Mouse (Mus musculus): ENCODE data around the gene Gpi1.

Gpi1 gene

DNA sequence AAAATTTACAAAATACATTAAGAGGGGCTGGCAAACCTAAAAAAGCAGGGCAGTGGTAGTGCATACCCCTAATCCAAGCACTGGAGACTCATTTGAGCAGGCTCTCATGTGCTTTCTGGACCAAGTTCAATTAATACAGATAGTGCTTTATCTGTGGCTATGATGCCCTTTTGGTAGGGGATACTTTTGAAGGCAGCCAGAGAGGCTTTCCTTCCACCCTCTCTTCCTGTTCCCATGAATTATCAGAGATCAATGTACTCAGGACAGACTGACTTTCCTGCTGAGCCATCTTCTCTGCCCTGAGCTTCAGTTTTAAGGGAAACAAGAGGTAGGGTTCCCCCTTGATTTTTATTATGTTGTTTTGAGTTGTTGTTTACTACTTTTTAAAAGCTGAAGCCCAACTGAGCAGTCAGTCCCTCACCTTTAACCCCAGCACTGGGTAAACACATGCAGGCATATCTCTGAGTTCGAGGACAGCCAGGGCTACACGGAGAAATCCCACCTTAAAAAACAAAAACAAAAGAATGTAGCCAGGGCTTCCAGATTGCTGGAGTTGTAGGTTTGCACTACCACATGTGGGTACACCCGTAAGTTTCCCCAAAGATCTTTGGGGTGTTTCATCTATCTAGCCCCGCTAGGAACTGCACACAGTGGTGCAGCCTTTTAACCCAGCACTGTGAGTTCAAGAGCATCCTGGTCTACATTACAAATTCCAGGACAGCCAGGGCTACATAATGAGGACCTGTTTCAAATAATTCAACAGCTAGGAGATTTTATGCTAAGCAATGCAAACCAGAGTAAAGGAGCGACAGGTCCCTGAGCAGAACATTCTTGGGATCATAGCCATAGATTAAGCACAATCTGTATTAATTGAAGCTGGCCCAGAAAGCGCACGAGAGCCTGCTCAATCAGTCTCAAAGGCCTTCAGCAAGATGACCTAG lies 2.9 kb upstream of the Gpi1 start:
- intact Hi-C loops (cut with DNase I) = no loop called here

DNA sequence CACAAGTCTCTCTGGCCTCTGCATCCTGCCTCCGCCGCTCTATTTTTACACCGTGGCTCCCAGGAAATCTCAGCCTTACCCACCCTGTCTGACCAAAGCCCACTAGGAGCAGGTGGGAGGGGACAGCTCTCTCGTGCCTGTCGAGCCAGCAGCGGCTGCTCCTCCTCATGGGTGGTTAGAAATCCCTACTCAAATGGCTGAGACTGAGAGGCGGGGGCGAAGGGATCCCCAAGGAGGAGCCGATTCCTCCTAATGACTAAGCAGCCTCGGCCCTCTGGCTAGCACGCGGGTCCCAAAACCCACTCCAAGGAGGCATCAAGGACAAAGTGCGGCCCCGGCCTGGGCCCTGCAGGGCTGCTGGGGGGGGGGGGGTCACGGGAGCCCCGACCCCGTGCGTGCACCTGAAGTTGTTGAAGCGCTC lies 435 bp downstream of the Gpi1 start:
- intact Hi-C loops (cut with DNase I) = no loop called here

DNA sequence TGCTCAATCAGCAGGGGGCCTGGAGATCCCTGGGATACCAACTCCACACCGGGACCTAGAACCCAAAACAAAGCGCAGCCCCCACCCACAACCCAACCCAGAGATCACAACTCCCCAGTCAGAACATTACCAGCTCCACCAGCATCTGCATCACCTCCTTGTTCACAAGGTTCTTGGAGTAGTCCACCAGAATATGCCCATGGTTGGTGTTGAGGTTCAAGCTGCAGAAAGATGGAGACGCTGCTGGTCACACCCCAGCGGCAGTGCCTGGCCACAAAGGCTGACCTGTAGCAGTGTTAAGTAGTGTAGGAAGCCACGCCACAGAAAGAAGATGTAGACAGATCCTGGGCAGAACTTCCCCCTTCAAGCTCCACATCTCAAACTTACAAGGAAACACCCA lies 983 bp downstream of the Gpi1 start:
- intact Hi-C loops (cut with DNase I) = no loop called here

DNA sequence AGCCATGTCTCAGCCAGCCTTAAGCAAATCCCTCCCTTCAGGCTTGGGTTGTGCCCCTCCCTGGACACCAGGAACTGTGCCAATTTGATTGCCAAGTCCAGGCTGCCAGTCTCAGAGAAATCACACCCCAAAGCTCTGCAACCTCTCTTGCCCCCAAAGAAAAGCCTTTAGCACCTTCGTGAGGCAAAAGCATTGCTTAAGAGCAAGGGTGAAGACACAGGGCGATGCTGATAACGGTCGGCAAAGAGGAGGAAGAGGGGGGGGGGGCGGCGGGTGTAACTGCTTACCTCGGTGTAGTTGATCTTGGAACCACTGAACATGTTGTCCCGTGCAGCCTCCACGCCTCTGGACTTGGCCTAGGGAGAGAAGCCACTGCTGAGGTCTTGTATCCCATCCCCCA lies 1.5 kb downstream of the Gpi1 start:
- intact Hi-C loops (cut with DNase I) = no loop called here

DNA sequence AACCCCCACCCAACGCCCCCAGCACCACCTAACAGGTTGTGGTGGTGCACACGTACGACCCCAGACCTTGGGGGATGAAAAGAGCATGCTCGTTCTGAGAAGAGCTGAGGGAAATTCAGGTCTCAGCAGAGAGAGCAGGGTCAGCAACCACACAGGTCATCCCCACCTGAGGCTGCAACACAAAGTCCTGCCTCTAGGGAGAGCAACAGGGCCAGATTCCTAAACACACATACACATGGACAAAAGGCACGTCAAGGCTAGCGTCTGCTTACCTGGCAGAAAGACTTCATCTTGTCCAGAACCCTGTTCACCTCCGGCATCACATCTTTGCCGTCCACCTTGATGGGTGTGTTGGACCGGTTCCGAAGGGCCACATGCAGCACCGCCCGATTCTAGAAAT lies 3.3 kb downstream of the Gpi1 start:
- intact Hi-C loops (cut with DNase I) = no loop called here

DNA sequence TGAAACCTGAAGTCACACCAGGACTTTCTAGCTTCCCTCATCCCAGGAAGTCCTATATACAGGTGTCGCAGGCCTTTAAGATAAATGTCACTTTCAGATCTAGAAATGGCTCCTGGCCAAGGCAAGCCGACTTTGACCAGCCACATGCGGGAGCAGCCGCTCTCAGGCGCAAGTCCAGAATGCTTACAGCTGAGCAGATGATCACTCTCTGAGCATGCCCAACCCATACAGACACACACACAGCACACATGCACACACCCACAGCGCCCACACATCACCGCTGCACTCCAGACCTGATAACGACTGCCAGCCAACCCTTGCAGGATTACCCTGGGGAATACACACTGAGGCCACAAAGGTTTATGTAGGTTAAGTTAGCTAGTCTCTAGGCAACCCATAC lies 4.0 kb downstream of the Gpi1 start:
- intact Hi-C loops (cut with DNase I) = no loop called here

- intact Hi-C loops (cut with DNase I) = no loop called here
Measured at GRCm38 (mm10) chr7:34224308-34224707, 5.8 kb downstream of the Gpi1 start.

DNA sequence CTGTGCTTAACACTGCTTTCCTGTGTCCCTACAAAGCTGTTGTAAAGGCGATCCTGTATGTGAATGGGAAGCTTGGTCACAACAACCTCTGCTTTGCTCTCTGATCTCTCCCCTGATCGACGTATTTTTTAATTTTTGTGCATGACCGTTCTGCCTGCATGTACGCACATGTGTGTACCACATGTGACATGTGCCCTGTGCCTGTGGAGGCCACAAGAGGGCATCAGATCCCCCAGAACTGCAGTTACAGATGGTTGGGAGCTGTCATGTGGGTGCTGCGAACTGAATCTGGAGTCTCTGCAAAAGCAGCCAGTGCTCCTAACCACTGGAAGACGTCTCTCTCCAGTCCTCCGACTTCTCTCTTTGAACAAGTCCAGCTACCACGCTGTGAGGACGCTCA lies 7.8 kb downstream of the Gpi1 start:
- intact Hi-C loops (cut with DNase I) = no loop called here

GRCm38 (mm10) chr7:34221594-34222250 lies 8.4 kb downstream of the Gpi1 start:
- intact Hi-C loops (cut with DNase I) = no loop called here

DNA sequence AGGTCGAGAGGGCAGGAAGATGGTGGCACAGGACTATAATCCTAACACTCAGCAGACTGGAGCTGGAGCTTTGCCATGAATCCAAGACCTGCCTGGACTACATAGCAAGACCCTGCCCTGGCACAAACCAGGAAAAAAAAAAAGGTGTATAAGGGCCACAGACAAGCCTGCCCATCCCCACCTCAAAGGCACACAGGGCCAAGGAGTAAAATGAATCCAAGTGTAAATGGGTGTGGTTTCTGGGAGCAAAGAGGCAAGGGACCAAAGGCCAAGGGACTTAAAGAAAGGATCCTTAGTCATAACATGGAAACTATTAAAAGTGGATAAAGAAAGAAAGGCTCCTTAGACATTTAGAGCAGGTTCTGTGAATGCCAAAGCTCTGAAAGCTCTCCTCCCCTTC lies 11.6 kb downstream of the Gpi1 start:
- intact Hi-C loops (cut with DNase I) = no loop called here

DNA sequence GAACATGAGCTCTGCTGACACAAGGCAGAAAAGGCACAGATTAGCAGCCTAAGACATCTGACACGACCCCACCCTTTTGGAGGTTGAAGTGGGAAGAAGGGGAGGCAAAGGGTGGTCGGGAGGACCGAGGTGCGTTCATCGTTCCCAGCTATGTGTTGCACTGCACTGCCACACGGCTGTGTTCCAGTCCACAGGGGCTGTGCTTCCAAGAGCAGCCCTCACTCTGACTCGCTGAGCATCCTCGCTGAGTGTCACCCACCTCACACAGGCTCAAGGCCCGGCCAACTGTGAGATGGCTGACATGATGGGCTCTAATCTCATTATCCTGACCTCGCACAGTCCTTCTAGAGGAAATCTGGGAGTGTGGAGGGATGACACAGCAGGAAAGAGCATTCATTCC lies 13.7 kb downstream of the Gpi1 start:
- intact Hi-C loops (cut with DNase I) = no loop called here

DNA sequence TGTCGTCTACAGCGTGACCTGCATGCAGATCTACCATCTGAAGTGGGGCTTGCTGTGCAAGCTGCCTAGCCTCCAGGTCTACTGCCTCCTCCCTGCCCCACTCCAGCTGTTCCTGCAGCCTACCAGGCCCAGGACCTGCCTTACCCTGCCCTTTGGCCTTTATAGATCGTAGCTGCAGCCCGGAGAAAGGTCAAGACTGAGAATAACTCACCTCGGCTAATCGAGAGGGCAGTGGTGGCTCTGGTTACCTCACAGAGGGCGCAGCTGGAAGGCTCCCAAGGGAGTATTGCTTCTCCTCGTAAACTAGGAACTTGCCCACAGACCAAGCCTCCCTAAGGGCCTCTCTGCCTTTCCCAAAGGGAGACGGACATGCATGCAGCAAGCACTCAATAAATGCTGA lies 14.7 kb downstream of the Gpi1 start:
- intact Hi-C loops (cut with DNase I) = no loop called here

GRCm38 (mm10) chr7:34214644-34215043 lies 15.5 kb downstream of the Gpi1 start:
- intact Hi-C loops (cut with DNase I) = no loop called here

- intact Hi-C loops (cut with DNase I) = no loop called here
Measured at GRCm38 (mm10) chr7:34213281-34213680, 16.9 kb downstream of the Gpi1 start.

DNA sequence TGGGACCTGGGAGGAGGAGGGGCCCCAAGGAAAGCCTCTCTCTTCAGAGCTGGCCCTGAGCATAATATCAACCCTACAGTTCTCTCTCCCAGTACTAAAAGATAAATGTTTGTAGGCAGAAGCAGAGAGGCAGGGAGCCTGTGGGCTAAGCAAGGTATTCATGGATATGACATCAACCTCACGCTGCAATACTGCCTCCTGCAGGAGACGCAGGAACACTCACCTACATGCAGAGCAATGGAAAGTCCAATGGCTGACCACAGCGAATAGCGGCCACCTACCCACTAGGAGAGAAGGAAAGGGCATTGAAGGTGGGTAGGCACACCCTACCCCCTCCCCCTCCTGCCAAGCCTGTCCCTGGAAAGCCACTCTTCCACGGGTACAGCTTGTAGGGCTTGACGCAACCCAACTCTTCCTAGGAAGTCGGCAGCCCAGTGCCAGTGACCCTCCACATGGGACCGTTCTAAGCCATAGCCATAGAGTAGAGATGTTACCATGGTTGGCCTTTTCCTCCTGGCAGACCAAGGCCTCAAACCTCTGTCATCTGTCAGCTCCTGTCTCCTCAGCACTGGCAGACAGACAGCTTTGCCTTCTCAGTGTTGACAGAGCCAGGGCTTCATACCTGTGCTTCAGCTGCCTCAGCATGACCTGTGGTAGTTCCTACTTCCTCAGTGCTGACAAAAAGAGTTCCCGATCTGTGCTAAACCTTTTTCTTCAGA lies 21.9 kb downstream of the Gpi1 start:
- intact Hi-C loops (cut with DNase I) = loop anchor here (5.0 kb wide), 1 partner anchor 56 kb away; no protein-coding TSS in a partner anchor

DNA sequence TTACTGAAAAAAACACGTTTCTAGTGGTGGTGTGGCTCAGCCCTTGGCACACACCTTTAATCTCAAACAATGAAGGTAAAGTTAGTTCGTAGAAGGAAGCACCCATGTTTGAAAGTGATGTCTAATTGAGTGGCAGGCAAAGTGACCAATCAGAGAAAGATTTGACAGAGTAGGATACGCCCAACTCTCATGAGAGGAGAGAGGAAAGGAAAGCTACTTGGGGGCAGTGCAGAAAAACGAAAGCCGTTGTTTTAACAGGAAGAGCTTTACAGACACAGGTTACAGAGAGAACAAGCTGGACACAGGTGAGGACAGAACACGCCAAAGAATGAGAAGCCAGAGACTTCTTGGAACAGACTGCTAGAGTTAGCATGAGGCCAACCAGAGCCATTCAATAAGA lies 23.8 kb downstream of the Gpi1 start:
- intact Hi-C loops (cut with DNase I) = loop anchor here (5.0 kb wide), 1 partner anchor 54 kb away; no protein-coding TSS in a partner anchor

GRCm38 (mm10) chr7:34202147-34202546 lies 28.0 kb downstream of the Gpi1 start:
- intact Hi-C loops (cut with DNase I) = loop anchor here (5.0 kb wide), 1 partner anchor 35 kb away; the partner anchor contains the start of gene Uba2

DNA sequence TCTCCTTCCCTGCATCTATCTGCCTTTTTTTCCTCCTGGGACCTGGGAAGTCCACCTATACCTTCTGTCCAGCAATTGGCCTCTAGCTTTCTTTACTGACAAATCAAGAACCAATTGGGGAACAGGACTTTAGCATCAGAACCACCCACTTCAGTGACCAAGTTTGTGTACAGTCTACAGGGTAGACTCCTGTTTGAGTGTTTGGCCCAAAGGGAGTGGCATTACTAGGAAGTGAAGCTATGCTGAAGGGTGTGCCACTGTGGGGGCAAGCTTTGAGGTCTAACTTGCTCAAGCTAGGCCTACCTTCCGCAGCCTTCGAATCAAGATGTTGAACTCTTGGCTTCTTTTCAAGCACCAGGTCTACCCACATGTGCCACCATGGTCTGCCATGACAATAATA lies 29.3 kb downstream of the Gpi1 start:
- intact Hi-C loops (cut with DNase I) = loop anchor here (5.0 kb wide), 1 partner anchor 34 kb away; the partner anchor contains the start of gene Uba2

DNA sequence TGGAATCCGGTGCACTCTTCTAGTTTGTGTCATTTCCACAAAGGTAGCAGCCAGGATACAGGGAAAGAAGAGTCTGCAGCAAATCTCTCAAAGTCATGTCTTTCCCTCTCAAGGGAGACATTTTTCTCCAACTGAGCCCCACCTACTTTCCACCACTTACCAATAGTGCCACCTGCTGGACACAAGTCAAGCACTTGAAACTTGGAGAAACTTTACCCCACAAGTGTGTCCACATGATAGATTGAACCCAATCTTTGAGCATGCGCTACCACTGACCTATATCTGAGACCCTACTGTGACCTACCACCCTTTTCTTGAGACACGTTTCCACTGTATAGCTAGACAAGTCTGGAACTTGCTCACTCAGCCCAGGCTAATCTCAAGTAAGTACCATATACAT lies 31.8 kb downstream of the Gpi1 start:
- intact Hi-C loops (cut with DNase I) = no loop called here

DNA sequence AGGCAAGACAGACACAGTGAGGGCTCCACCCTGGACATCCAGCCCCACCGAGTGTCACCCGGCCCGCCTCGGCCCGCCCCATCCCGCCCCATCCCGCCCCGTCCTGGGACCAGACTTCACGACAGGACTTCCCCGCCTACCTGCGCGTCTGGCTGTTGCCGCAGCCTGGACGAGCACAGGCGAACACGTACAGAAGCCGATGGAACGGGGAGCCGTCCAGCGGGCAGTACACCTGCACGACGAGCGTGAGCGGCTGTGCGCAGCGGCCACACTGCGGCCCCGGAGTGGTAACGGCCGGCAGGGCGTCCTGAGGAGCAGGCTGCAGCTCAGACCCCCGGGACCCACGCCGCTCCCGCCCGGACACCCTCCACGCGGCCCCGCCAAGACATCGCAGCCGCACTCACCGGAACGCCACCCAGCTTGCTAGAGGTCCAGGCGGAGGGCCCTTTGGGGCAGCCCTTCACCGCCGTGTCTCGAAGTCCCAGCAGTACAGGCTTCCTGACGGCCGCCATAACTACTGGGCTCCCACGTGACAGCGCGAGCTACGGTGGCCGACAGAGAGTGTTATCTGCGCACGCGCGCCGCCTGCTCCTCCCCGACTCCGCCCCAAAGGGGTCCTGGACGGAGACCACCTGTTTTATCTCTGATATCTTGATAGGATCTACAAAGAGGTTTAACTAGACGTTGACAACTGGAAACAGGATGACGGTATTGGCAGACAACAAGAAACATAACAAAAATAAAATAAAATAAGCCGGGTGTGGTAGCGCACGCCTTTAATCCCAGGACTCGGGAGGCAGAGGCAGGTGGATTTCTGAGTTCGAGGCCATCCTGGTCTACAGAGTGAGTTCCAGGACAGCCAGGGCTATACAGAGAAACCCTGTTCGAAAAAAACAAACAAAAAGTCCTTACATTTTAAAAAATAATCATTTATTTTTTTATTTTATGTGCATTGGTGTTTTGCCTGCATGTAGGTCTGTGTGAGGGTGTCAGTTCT lies 33.7 kb downstream of the Gpi1 start, which contains the start of gene Pdcd2l:
Pdcd2l (minus strand) TSS at position 530 of the 997 bp plus-strand sequence.
- intact Hi-C loops (cut with DNase I) = no loop called here

Data from adrenal gland (tissue).